Mouse (Mus musculus) ES-E14 (cell line): ENCODE data around the gene Pik3r2. TPM values are rescaled to one million over a fixed set of nuclear protein-coding genes. Genes with fewer than 3 reads are reported as not detected.

ENCODE experiments used
- DNase-seq: peaks from one replicate; pipeline ENCODE4 v3.0.0-alpha.2; 2013; ENCODE audit warnings: low read depth, low spot score
- H3K27ac ChIP-seq: 2 replicates; pipeline ENCODE4 v1.5.1; 2012; ENCODE audit warnings: low read depth, mild to moderate bottlenecking, low read length, moderate library complexity, mixed read lengths; ENCODE audit not compliant: poor library complexity, insufficient read depth, severe bottlenecking
- H3K36me3 ChIP-seq: 2 replicates; pipeline ENCODE4 v1.6.1; 2012; ENCODE audit warnings: mild to moderate bottlenecking, low read length, moderate library complexity, mixed read lengths; ENCODE audit not compliant: control insufficient read depth, poor library complexity, insufficient read depth, severe bottlenecking
- H3K4me1 ChIP-seq, 2 experiments: fragments of 150-350 bp in 1 of 2; sonication (generic) in 1 of 2; 2 replicates each; pipeline ENCODE4 v1.6.1; 2012; ENCODE audit warnings: low read length in 2 of 2, mild to moderate bottlenecking in 1 of 2, mixed read lengths in 1 of 2; ENCODE audit not compliant: control insufficient read depth in 2 of 2, insufficient read depth in 2 of 2, poor library complexity in 1 of 2
- H3K4me3 ChIP-seq, 2 experiments: fragments of 150-350 bp in 1 of 2; sonication (generic) in 1 of 2; 2 replicates each; pipeline ENCODE4 v1.5.1; 2012; ENCODE audit warnings: low read length in 2 of 2, low read depth in 1 of 2, mild to moderate bottlenecking in 1 of 2, mixed read lengths in 1 of 2; ENCODE audit not compliant: insufficient read depth in 1 of 2, poor library complexity in 1 of 2, severe bottlenecking in 1 of 2
- H3K9ac ChIP-seq: 2 replicates; pipeline ENCODE4 v1.6.1; 2012; ENCODE audit warnings: low read depth, mild to moderate bottlenecking, low read length, mixed read lengths; ENCODE audit not compliant: poor library complexity, insufficient read depth, severe bottlenecking
- H3K9me3 ChIP-seq: fragments of 150-350 bp; sonication (generic); 2 replicates; pipeline ENCODE4 v1.6.1; 2012; ENCODE audit warnings: low read depth, mild to moderate bottlenecking, low read length; ENCODE audit not compliant: control insufficient read depth, insufficient read depth
- CHD2 ChIP-seq: IDR thresholded peaks from 2 replicates; pipeline ENCODE4 v1.6.1; 2014; ENCODE audit warnings: mild to moderate bottlenecking, low read depth, low read length, inconsistent platforms
- HCFC1 ChIP-seq: IDR thresholded peaks from 2 replicates; pipeline ENCODE4 v1.6.1; 2012; ENCODE audit warnings: low read length, inconsistent platforms, borderline replicate concordance; ENCODE audit not compliant: insufficient read depth
- MAFK ChIP-seq: IDR thresholded peaks from 2 replicates; pipeline ENCODE4 v1.6.1; 2014; ENCODE audit warnings: mild to moderate bottlenecking, low read depth, low read length, inconsistent platforms; ENCODE audit not compliant: insufficient read depth
- ZC3H11A ChIP-seq: IDR thresholded peaks from 2 replicates; pipeline ENCODE4 v1.6.1; 2012; ENCODE audit warnings: low read depth, mild to moderate bottlenecking, inconsistent platforms, low read length, borderline replicate concordance
- ZNF384 ChIP-seq: IDR thresholded peaks from 2 replicates; pipeline ENCODE4 v1.6.1; 2012; ENCODE audit warnings: low read depth, low read length, inconsistent platforms
- in situ Hi-C, 2 experiments: fragments of 600-800 bp; cut with MboI; formaldehyde crosslinking; loops; one replicate each; pipeline ENCODE4 v1.15.1; 2025; ENCODE audit warnings: low sequenced_read_pairs in 2 of 2, inconsistent platforms in 1 of 2; ENCODE audit not compliant: unreplicated experiment in 2 of 2
- total RNA-seq: library from RNA; depleted of rRNA; stranded (reverse); fragments of 300-350 nt; gene quantifications from 2 replicates; pipeline ENCODE4 v1.2.3, GENCODE M21; 2012

Pik3r2 gene
- total RNA-seq, 1 experiment = 52.7 TPM

DNA sequence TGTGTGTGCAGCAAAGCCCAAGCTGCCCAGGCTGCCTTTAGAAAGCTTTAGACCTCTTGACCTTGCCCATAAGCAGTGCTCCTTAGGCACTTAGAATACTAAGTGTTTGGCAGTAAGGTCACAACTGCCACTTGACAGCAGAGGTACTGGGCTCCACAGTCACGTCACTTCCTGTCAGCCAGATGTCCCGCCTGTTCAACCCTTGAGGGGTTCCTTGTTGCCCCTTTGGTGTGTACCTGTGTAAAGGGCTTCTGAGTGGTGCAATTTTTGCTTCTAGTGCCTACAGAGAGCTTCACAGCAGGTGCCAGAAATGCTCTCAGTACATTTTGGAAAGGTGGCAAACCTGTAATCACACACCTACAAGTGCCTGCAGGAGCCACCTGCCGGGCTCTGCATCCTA lies 38.3 kb downstream of the Pik3r2 start:
- TF ChIP-seq HCFC1 (no peak), ZC3H11A (no peak), CHD2 (no peak), ZNF384 (no peak)
- H3K9ac ChIP-seq = no peak overlapping the region
- in situ Hi-C loops = no loop called here
- H3K9me3 ChIP-seq = no peaks in the 10 kb centered on the region
- no peak for DNase-seq
- H3K4me1 ChIP-seq = peaks cover 0 to 2% of the 10 kb centered on the region in 2 experiments; a peak in 1 of 4 replicates
- no peak overlapping the region for H3K4me3 ChIP-seq
- H3K27ac ChIP-seq = no peak overlapping the region
- no peaks in the 10 kb centered on the region for H3K36me3 ChIP-seq

DNA sequence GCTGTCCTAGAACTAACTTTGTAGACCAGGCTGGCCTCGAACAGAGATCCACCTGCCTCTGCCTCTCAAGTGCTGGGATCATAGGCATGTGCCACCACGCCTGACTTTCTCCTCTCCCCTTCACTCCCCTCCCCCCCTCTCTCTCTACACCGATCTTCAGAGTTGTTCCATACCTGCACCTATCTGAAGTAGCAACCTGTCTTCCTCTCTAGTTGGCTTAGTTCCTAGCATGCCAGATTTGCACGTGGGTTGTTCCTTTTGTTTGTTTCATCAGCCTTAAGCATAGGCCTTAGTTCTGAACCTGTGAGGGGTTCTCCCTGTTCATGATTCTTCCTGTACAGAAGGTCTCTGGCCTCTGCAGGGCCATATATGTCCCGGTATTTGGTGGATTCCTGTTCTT lies 38.8 kb downstream of the Pik3r2 start:
- H3K9ac ChIP-seq = no peak overlapping the region
- no peak overlapping the region for H3K27ac ChIP-seq
- no peaks in the 10 kb centered on the region for H3K36me3 ChIP-seq
- in situ Hi-C loops = no loop called here
- peaks cover 0 to 3% of the 10 kb centered on the region in 2 experiments; a peak in 2 of 4 replicates for H3K4me1 ChIP-seq
- no peak for DNase-seq
- TF ChIP-seq HCFC1 (no peak), MAFK (no peak), ZC3H11A (no peak), CHD2 (no peak), ZNF384 (no peak)
- H3K4me3 ChIP-seq = no peak overlapping the region
- no peaks in the 10 kb centered on the region for H3K9me3 ChIP-seq

DNA sequence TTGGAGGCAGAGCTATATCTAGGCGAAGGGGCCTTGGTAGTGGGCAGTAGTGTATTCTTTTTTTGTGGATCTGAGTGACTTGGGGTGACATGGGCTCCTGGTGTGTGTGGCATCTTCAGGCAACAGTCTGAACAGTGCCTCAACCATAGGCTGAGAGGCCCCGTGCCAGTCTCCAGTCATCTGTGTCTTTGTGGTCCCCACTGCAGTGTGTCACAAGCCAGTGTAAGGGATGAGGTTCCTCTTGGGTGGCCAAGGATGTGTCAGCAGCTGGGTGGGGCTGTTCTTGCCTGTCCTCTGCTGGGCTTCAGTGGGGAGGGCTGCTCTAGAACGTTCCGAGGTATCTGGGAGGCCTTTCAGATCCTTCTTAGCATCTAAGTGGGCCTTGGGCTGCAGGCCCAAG lies 45.6 kb downstream of the Pik3r2 start:
- TF ChIP-seq MAFK (no peak), CHD2 (no peak)
- in situ Hi-C loops = no loop called here
- Histone ChIP-seq H3K36me3 (no peaks in the 10 kb centered on the region), H3K4me1 (peaks cover 1 to 18% of the 10 kb centered on the region in 2 experiments; a peak in 2 of 4 replicates), H3K4me3 (no peak overlapping the region), H3K9ac (no peak overlapping the region), H3K9me3 (no peaks in the 10 kb centered on the region), H3K27ac (no peak overlapping the region)
- DNase-seq = no peak

DNA sequence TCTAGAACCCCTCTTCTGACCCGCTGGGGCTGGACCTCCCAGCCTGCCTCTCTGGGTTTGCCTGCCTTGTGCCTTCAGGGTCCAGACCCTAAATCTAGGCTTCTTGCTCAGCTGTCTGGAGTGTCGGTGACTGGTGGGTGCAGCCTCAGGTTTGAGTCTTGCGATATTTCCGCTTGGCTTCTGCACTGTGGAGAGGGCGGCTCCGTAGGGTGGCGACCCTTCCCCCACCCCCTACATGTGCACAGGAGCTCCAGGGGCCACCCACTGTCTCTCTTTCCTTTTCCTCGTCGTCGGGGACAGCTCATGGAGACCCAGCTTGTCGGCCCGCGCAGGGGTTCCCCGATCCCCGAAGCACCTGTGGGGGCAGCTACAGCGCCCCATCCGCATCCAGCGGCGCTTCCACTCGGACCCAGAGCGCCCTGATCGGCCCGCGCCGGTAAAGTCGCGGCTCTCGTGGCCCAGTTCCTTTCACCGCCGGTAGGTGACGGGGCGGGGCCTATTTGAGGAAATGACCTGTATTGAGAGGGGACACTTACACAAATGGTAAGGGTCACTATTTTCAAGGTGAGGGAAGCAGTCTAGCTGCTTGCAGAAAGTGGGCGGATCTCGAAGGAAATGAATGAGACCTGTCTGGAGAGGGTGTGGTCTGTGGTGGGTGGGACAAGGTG lies 46.6 kb downstream of the Pik3r2 start:
- peak overlapping the region; percentile 69 for H3K9ac ChIP-seq
- in situ Hi-C loops = no loop called here
- H3K4me3 ChIP-seq = peak overlapping the region; percentile 66 to 72
- no peak for TF ChIP-seq ZNF384
- TF ChIP-seq CHD2 = no peak
- TF ChIP-seq MAFK = no peak
- no peak for TF ChIP-seq HCFC1
- TF ChIP-seq ZC3H11A = no peak
- DNase-seq = peak; percentile 53
- H3K9me3 ChIP-seq = no peaks in the 10 kb centered on the region
- H3K36me3 ChIP-seq = no peaks in the 10 kb centered on the region
- H3K27ac ChIP-seq = no peak overlapping the region
- H3K4me1 ChIP-seq = peaks cover 1 to 18% of the 10 kb centered on the region in 2 experiments; a peak in 2 of 4 replicates

DNA sequence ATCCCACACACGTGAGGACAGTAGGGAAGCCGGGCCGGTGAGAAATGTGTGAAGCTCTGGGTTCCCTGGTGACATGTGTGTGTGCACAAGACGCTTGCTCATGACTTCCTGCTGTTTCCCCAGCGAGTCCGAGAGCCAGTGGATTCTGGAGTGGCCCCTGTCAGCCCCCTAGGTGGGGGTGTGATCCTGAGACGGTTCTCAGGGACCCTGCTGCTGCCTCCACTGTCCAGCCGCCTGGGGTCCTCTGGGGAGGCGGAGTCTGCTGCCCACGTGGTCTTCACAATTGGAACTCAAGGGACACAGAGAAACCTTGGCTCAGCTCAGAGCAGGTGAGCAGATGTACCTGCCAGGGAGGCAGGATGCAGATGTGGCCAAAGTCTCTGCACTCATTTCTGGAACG lies 49.8 kb downstream of the Pik3r2 start:
- no peak overlapping the region for H3K9ac ChIP-seq
- H3K4me1 ChIP-seq = peaks cover 1 to 11% of the 10 kb centered on the region in 2 experiments; a peak in 2 of 4 replicates
- H3K36me3 ChIP-seq = no peaks in the 10 kb centered on the region
- in situ Hi-C loops = no loop called here
- no peak overlapping the region for H3K27ac ChIP-seq
- DNase-seq = no peak
- H3K4me3 ChIP-seq = no peak overlapping the region
- no peak for TF ChIP-seq ZNF384
- no peak for TF ChIP-seq ZC3H11A
- TF ChIP-seq HCFC1 = no peak
- no peak for TF ChIP-seq MAFK
- TF ChIP-seq CHD2 = no peak
- H3K9me3 ChIP-seq = no peaks in the 10 kb centered on the region
